In the genomic region with DNA sequence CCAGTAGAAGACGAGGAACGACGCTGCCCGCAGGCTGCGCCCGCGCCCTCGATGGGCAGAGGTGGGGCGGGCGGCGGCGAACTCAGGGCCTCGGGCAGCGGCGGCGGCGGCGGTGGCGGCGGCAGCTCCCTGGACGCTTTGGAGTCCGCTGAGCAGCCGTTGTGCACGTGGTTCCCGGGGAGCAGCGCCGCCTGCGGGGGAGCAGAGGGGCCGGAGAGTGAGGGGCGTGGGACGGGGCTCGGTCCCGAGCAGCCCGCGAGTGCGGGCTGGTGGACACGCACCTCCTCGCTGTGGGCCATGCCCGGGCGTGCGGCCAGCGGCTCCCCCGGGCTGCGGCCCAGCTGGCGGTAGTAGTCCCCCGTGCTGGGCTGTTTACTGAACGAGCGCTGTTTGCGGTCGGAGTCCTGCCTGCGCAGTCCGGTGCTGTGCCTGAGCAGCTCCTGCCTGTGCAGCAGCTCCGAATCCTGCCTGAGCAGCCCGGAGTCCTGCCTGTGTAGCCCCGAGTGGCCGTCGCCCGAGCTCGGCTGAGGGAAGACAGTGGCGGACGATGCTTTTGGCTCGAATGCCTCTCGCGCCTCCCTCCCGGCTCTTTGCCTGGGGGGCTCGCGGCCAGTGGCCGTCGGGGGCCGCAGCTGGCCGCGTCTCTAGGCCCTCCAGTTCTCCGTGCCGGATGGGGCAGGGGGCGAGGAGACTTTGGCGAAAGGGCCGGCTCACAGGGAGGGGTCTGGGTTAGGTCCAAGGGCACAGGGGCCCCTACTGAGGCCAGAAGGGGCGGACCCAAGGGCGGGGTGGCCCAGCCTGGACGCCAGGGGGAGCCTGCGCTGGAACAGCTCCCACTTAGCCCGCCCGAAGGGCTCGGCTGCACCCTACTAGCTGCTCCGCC, we compare ENCODE assay signal across 9 mouse cellular contexts. TPM values are rescaled to one million over a fixed set of nuclear protein-coding genes. Genes with fewer than 3 reads are reported as not detected.
DNase-seq lines count a peak whose midpoint lies in the region; ATAC-seq and TF ChIP-seq lines count a peak whose summit lies in the region.
"Had no signal": no experiment of that assay in that cellular context is flagged by ENCODE, and none has a peak within 500 bp of the region (broad histone marks: within the 10 kb centered on the region; RNA-seq: fewer than 3 reads in every experiment).

No protein-coding gene starts in this region.

- H3K9me3 ChIP-seq in forebrain, embryonic 16.5 days (ENCODE audit: control insufficient read depth, low read length) = no peaks in the 10 kb centered on the region
- H3K9me3 ChIP-seq in hindbrain, embryonic 12.5 days (replicated peaks) = no peaks in the 10 kb centered on the region
- no peaks in the 10 kb centered on the region for H3K9me3 ChIP-seq in limb, embryonic 13.5 days
- no peaks in the 10 kb centered on the region for H3K9me3 ChIP-seq in midbrain, embryonic 12.5 days
- no peaks in the 10 kb centered on the region for H3K9me3 ChIP-seq in stomach, postnatal 0 days (ENCODE audit: control insufficient read depth, low read length)

- H3K9ac ChIP-seq in forebrain, embryonic 16.5 days (replicated peaks; ENCODE audit: low read depth, low read length) = peak overlapping the region; percentile 37
- H3K9ac ChIP-seq in hindbrain, embryonic 12.5 days = peak overlapping the region; percentile 18
- H3K9ac ChIP-seq in limb, embryonic 13.5 days = peak overlapping the region; percentile 48
- H3K9ac ChIP-seq in midbrain, embryonic 12.5 days (replicated peaks) = peak overlapping the region; percentile 31; the same call in 1 of the 2 replicates
- peak overlapping the region; percentile 48 for H3K9ac ChIP-seq in stomach, postnatal 0 days (ENCODE audit: low read length)

- under 1% methylated on average over 62 of the region's 85 CpGs for WGBS in forebrain, embryonic 16.5 days
- WGBS in hindbrain, embryonic 12.5 days = under 1% methylated on average over 77 of the region's 85 CpGs
- WGBS in limb, embryonic 13.5 days = 1% methylated on average over 78 of the region's 85 CpGs
- under 1% methylated on average over 83 of the region's 85 CpGs for WGBS in midbrain, embryonic 12.5 days
- WGBS in stomach, postnatal 0 days = under 1% methylated on average over 74 of the region's 85 CpGs

- peak; percentile 68 to 75 for DNase-seq in layer of hippocampus, postnatal 10 days (ENCODE audit: low spot score in 2 of 2)
- no peak for DNase-seq in layer of hippocampus, adult 8-10 months (ENCODE audit: low spot score in 2 of 2)
- DNase-seq in T-cell, adult 2 months (ENCODE audit: low spot score) = peak; percentile 50
- DNase-seq in stomach, postnatal 0 days (ENCODE audit: low spot score) = peak; percentile 82

- H3K36me3 ChIP-seq in forebrain, embryonic 16.5 days (ENCODE audit: control insufficient read depth, insufficient read depth) = no peaks in the 10 kb centered on the region
- H3K36me3 ChIP-seq in hindbrain, embryonic 12.5 days = no peaks in the 10 kb centered on the region
- H3K36me3 ChIP-seq in limb, embryonic 13.5 days = no peaks in the 10 kb centered on the region
- no peaks in the 10 kb centered on the region for H3K36me3 ChIP-seq in midbrain, embryonic 12.5 days
- no peaks in the 10 kb centered on the region for H3K36me3 ChIP-seq in stomach, postnatal 0 days (ENCODE audit: control insufficient read depth, insufficient read depth, low read length)

- TF ChIP-seq EP300 in stomach, postnatal 0 days (optimal IDR thresholded peaks at IDR 0.05) = no peak

- peak; percentile 81 for ATAC-seq in forebrain, embryonic 16.5 days
- ATAC-seq in hindbrain, embryonic 12.5 days (ENCODE audit: low FRiP score) = peak; percentile 62
- peak; percentile 59 for ATAC-seq in limb, embryonic 13.5 days (ENCODE audit: low FRiP score, low read depth)
- peak; percentile 76 for ATAC-seq in midbrain, embryonic 12.5 days (ENCODE audit: low FRiP score, low read depth)
- peak; percentile 69 for ATAC-seq in stomach, postnatal 0 days (ENCODE audit: low FRiP score, low TSS enrichment)

- peaks cover 78% of the 10 kb centered on the region for H3K27me3 ChIP-seq in forebrain, embryonic 16.5 days (replicated peaks; ENCODE audit: control insufficient read depth, insufficient read depth, low read length)
- peaks cover 95% of the 10 kb centered on the region for H3K27me3 ChIP-seq in hindbrain, embryonic 12.5 days
- peaks cover 98% of the 10 kb centered on the region for H3K27me3 ChIP-seq in limb, embryonic 13.5 days
- peaks cover 98% of the 10 kb centered on the region for H3K27me3 ChIP-seq in midbrain, embryonic 12.5 days
- H3K27me3 ChIP-seq in stomach, postnatal 0 days (ENCODE audit: control insufficient read depth, insufficient read depth, low read length) = peaks cover 8% of the 10 kb centered on the region

- TF ChIP-seq CTCF in stomach, postnatal 0 days (IDR thresholded peaks at IDR 0.05; ENCODE audit: low read depth) = peak; percentile 68

- H3K27ac ChIP-seq in forebrain, embryonic 16.5 days (ENCODE audit: low read length) = no peak overlapping the region
- no peak overlapping the region for H3K27ac ChIP-seq in hindbrain, embryonic 12.5 days
- H3K27ac ChIP-seq in limb, embryonic 13.5 days = no peak overlapping the region
- no peak overlapping the region for H3K27ac ChIP-seq in midbrain, embryonic 12.5 days (replicated peaks)
- no peak overlapping the region; the same call in 1 of the 2 replicates for H3K27ac ChIP-seq in stomach, postnatal 0 days (replicated peaks)
- H3K27ac ChIP-seq: macrophage had no signal

- H3K4me1 ChIP-seq in forebrain, embryonic 16.5 days (replicated peaks; ENCODE audit: control insufficient read depth, insufficient read depth, low read length) = peaks cover 27% of the 10 kb centered on the region
- peaks cover 35% of the 10 kb centered on the region for H3K4me1 ChIP-seq in hindbrain, embryonic 12.5 days
- peaks cover 35% of the 10 kb centered on the region for H3K4me1 ChIP-seq in limb, embryonic 13.5 days
- peaks cover 38% of the 10 kb centered on the region for H3K4me1 ChIP-seq in midbrain, embryonic 12.5 days
- no peaks in the 10 kb centered on the region; the same call in 1 of the 2 replicates for H3K4me1 ChIP-seq in stomach, postnatal 0 days (replicated peaks; ENCODE audit: control insufficient read depth, insufficient read depth)

- peak overlapping the region; percentile 36 for H3K4me3 ChIP-seq in forebrain, embryonic 16.5 days (replicated peaks; ENCODE audit: low read length)
- peak overlapping the region; percentile 29 for H3K4me3 ChIP-seq in hindbrain, embryonic 12.5 days
- peak overlapping the region; percentile 44 for H3K4me3 ChIP-seq in limb, embryonic 13.5 days
- peak overlapping the region; percentile 33 for H3K4me3 ChIP-seq in midbrain, embryonic 12.5 days
- peak overlapping the region; percentile 42 for H3K4me3 ChIP-seq in stomach, postnatal 0 days (ENCODE audit: low read depth, low read length)

- peak overlapping the region; percentile 55 for H3K4me2 ChIP-seq in forebrain, embryonic 16.5 days (ENCODE audit: low read length)
- peak overlapping the region; percentile 54 for H3K4me2 ChIP-seq in hindbrain, embryonic 12.5 days (replicated peaks)
- H3K4me2 ChIP-seq in limb, embryonic 13.5 days (replicated peaks) = peak overlapping the region; percentile 71
- H3K4me2 ChIP-seq in midbrain, embryonic 12.5 days (replicated peaks) = peak overlapping the region; percentile 53
- peak overlapping the region; percentile 72 for H3K4me2 ChIP-seq in stomach, postnatal 0 days (replicated peaks; ENCODE audit: low read depth)

RNA-seq across cellular contexts. Expression of a gene that starts 15.3 kb away (rescaled TPM):
- total RNA-seq in layer of hippocampus, postnatal 10 days (2021) = 10 to 100 TPM; 14.0 to 15.1 TPM
- 10 to 100 TPM; 19.8 to 71.6 (median 34.1) TPM for total RNA-seq in layer of hippocampus, adult 8-10 months (2022)
- polyA plus RNA-seq in forebrain, embryonic 16.5 days (2015; fragmentation: Nextera tagmentation; extraction: Ambion mirVana) = 0.97 and 1.5 TPM in 2 replicates
- 0.59 and 0.74 TPM in 2 replicates for polyA plus RNA-seq in hindbrain, embryonic 12.5 days (2016; fragmentation: Nextera tagmentation; extraction: Ambion mirVana)
- polyA plus RNA-seq in limb, embryonic 13.5 days (2015; fragmentation: Nextera tagmentation; extraction: Ambion mirVana) = 0.86 and 1.9 TPM in 2 replicates
- polyA plus RNA-seq in midbrain, embryonic 12.5 days (2016; fragmentation: Nextera tagmentation; extraction: Ambion mirVana) = 0.73 and 0.83 TPM in 2 replicates
- polyA plus RNA-seq in stomach, postnatal 0 days (2015; fragmentation: Nextera tagmentation; extraction: Ambion mirVana) = 0.49 and 0.96 TPM in 2 replicates

RNA-seq across cellular contexts. Expression of a gene that starts 21.2 kb away (rescaled TPM):
- under 1 TPM; 0.62 to 0.78 TPM for total RNA-seq in layer of hippocampus, postnatal 10 days (2021)
- 1 to 10 TPM; 2.9 to 3.0 (median 3.0) TPM for total RNA-seq in layer of hippocampus, adult 8-10 months (2022)
- polyA plus RNA-seq in forebrain, embryonic 16.5 days (2015; fragmentation: Nextera tagmentation; extraction: Ambion mirVana) = 0.08 and 0.12 TPM in 2 replicates
- 0.82 and 2.3 TPM in 2 replicates for polyA plus RNA-seq in hindbrain, embryonic 12.5 days (2016; fragmentation: Nextera tagmentation; extraction: Ambion mirVana)
- 0.88 and 1.5 TPM in 2 replicates for polyA plus RNA-seq in limb, embryonic 13.5 days (2015; fragmentation: Nextera tagmentation; extraction: Ambion mirVana)
- polyA plus RNA-seq in midbrain, embryonic 12.5 days (2016; fragmentation: Nextera tagmentation; extraction: Ambion mirVana) = 0.26 TPM in 1 of 2 replicates, not detected in the other
- polyA plus RNA-seq in stomach, postnatal 0 days (2015; fragmentation: Nextera tagmentation; extraction: Ambion mirVana) = 13.8 and 14.4 TPM in 2 replicates

RNA-seq across cellular contexts. Expression of a gene that starts 27.7 kb away (rescaled TPM):
- not detected for total RNA-seq in layer of hippocampus, postnatal 10 days (2021)
- total RNA-seq in layer of hippocampus, adult 8-10 months (2022) = not detected
- not detected in 2 replicates for polyA plus RNA-seq in forebrain, embryonic 16.5 days (2015; fragmentation: Nextera tagmentation; extraction: Ambion mirVana)
- polyA plus RNA-seq in hindbrain, embryonic 12.5 days (2016; fragmentation: Nextera tagmentation; extraction: Ambion mirVana) = 2.4 and 2.9 TPM in 2 replicates
- not detected in 2 replicates for polyA plus RNA-seq in limb, embryonic 13.5 days (2015; fragmentation: Nextera tagmentation; extraction: Ambion mirVana)
- polyA plus RNA-seq in midbrain, embryonic 12.5 days (2016; fragmentation: Nextera tagmentation; extraction: Ambion mirVana) = 0.47 and 0.60 TPM in 2 replicates
- 0.52 and 0.87 TPM in 2 replicates for polyA plus RNA-seq in stomach, postnatal 0 days (2015; fragmentation: Nextera tagmentation; extraction: Ambion mirVana)

RNA-seq across cellular contexts. Expression of a gene that starts 46.9 kb away (rescaled TPM):
- total RNA-seq in layer of hippocampus, postnatal 10 days (2021) = 100 to 1,000 TPM; 426 to 431 TPM
- total RNA-seq in layer of hippocampus, adult 8-10 months (2022) = 100 to 1,000 TPM; 297 to 327 (median 321) TPM
- polyA plus RNA-seq in forebrain, embryonic 16.5 days (2015; fragmentation: Nextera tagmentation; extraction: Ambion mirVana) = 210 and 269 TPM in 2 replicates
- polyA plus RNA-seq in hindbrain, embryonic 12.5 days (2016; fragmentation: Nextera tagmentation; extraction: Ambion mirVana) = 128 and 132 TPM in 2 replicates
- polyA plus RNA-seq in limb, embryonic 13.5 days (2015; fragmentation: Nextera tagmentation; extraction: Ambion mirVana) = 49.0 and 53.2 TPM in 2 replicates
- polyA plus RNA-seq in midbrain, embryonic 12.5 days (2016; fragmentation: Nextera tagmentation; extraction: Ambion mirVana) = 104 and 105 TPM in 2 replicates
- 51.7 and 55.0 TPM in 2 replicates for polyA plus RNA-seq in stomach, postnatal 0 days (2015; fragmentation: Nextera tagmentation; extraction: Ambion mirVana)

RNA-seq across cellular contexts. Expression of a gene that starts 58.7 kb away (rescaled TPM):
- 10 to 100 TPM; 76.0 to 79.6 TPM for total RNA-seq in layer of hippocampus, postnatal 10 days (2021)
- 100 to 1,000 TPM; 123 to 164 (median 145) TPM for total RNA-seq in layer of hippocampus, adult 8-10 months (2022)
- polyA plus RNA-seq in forebrain, embryonic 16.5 days (2015; fragmentation: Nextera tagmentation; extraction: Ambion mirVana) = 11.7 and 13.2 TPM in 2 replicates
- 11.7 and 12.0 TPM in 2 replicates for polyA plus RNA-seq in hindbrain, embryonic 12.5 days (2016; fragmentation: Nextera tagmentation; extraction: Ambion mirVana)
- 17.3 TPM in 2 replicates for polyA plus RNA-seq in limb, embryonic 13.5 days (2015; fragmentation: Nextera tagmentation; extraction: Ambion mirVana)
- 9.4 and 9.9 TPM in 2 replicates for polyA plus RNA-seq in midbrain, embryonic 12.5 days (2016; fragmentation: Nextera tagmentation; extraction: Ambion mirVana)
- polyA plus RNA-seq in stomach, postnatal 0 days (2015; fragmentation: Nextera tagmentation; extraction: Ambion mirVana) = 6.4 and 7.5 TPM in 2 replicates

Comparison
In these comparisons a context has a peak if more than half of its experiments do, and no peak if none do; other contexts are left out.
1. DNase-seq: peak in layer of hippocampus, postnatal 10 days (2 of 2), T-cell, adult 2 months (single experiment) and stomach, postnatal 0 days (single experiment); none in layer of hippocampus, adult 8-10 months (0 of 2).
2. Peak in every context shown above with its lines, with median percentiles within 50 percentile points of each other: ATAC-seq, H3K4me2 ChIP-seq, H3K4me3 ChIP-seq and H3K9ac ChIP-seq.